Mouse (Mus musculus) hindbrain, embryonic 15.5 days (tissue): Measurements from ENCODE around the gene Ccdc146. TPM values are rescaled to one million over a fixed set of nuclear protein-coding genes. Genes with fewer than 3 reads are reported as not detected.

Source experiments
- ATAC-seq: fragments of 200-750 bp; cut with Nextera tagmentation; 2 replicates; pipeline ENCODE4 v1.8.0; 2017; ENCODE audit warnings: low read depth, moderate number of reproducible peaks, moderate TSS enrichment; ENCODE audit not compliant: low FRiP score
- H3K27ac ChIP-seq: fragments of 300-500 bp; sonication (generic); replicated peaks from 2 replicates; pipeline ENCODE4 v1.5.1; 2015; ENCODE audit warnings: mild to moderate bottlenecking, inconsistent platforms
- H3K27me3 ChIP-seq: fragments of 300-500 bp; sonication (generic); 2 replicates; pipeline ENCODE4 v1.6.1; 2015; ENCODE audit warnings: control low read depth, inconsistent platforms
- H3K36me3 ChIP-seq: fragments of 300-500 bp; sonication (generic); 2 replicates; pipeline ENCODE4 v1.6.1; 2015; ENCODE audit warnings: control low read depth, inconsistent platforms
- H3K4me1 ChIP-seq: fragments of 300-500 bp; sonication (generic); replicated peaks from 2 replicates; pipeline ENCODE4 v1.6.1; 2015; ENCODE audit warnings: control low read depth, inconsistent platforms
- H3K4me2 ChIP-seq: fragments of 300-500 bp; sonication (generic); 2 replicates; pipeline ENCODE4 v1.6.1; 2015; ENCODE audit warnings: moderate library complexity, mild to moderate bottlenecking, inconsistent platforms
- H3K4me3 ChIP-seq: fragments of 300-500 bp; sonication (generic); 2 replicates; pipeline ENCODE4 v1.5.1; 2015; ENCODE audit warnings: mild to moderate bottlenecking, inconsistent platforms
- H3K9ac ChIP-seq: fragments of 300-500 bp; sonication (generic); 2 replicates; pipeline ENCODE4 v1.6.1; 2015; ENCODE audit warnings: inconsistent platforms
- H3K9me3 ChIP-seq: fragments of 300-500 bp; sonication (generic); 2 replicates; pipeline ENCODE4 v1.6.1; 2016; ENCODE audit warnings: control low read depth, inconsistent platforms
- WGBS: fragments of 180-500 bp; shearing (Covaris S2); methylation state at CpG from one replicate; pipeline ENCODE4 v1.1.7; 2015; 5-methylcytosine and 5-hydroxymethylcytosine counted together
- polyA plus RNA-seq: library from polyadenylated mRNA; unstranded; fragments of >200 nt; fragmentation: Nextera tagmentation; extraction: Ambion mirVana; gene quantifications from 2 replicates; pipeline ENCODE4 v1.2.1, GENCODE M21; 2015

Ccdc146 gene
- polyA plus RNA-seq, 1 experiment from 2014 or later: 1.0 TPM

DNA sequence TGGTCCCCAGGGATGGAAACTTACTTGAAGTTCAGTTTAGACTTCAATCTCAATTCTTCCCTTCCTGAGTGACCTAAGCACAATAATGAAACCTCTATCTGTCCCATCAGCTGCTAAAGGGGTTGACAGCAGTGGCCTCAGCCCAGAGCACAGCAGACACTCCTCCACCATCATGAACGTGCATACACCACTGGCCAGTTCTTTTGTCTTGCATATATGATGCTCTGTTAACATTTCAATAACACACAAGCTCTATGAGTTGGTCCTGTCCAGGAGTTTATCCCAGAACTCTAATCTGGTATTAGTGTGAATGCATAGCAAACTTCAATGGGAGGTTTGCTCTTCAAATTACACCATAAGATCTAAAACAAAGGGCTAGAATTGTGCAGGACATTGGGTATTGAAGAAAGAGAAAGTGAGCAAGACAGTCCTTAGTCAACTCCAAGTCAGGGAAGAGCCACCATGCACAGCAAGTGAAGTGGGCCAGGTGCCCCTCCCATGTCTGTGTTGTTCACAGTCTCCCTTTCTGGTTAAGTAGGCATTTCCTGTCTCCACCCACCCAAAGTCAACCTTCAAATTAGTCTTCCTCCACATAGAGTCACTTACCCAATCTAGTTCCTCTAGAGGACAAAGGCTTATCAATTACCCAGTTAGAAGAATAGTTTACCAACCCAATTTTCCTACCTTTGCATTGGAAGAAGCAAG lies 10.2 kb downstream of the Ccdc146 start:
- H3K27ac ChIP-seq: no peak overlapping the region
- H3K36me3 ChIP-seq: no peaks in the 10 kb centered on the region
- H3K4me3 ChIP-seq: no peak overlapping the region
- H3K9me3 ChIP-seq: no peaks in the 10 kb centered on the region
- H3K4me1 ChIP-seq: no peaks in the 10 kb centered on the region
- ATAC-seq: no peak
- WGBS: 59% methylated on average over 1 of the region's 1 CpGs
- no peak overlapping the region for H3K4me2 ChIP-seq
- H3K9ac ChIP-seq: no peak overlapping the region
- no peaks in the 10 kb centered on the region for H3K27me3 ChIP-seq

- H3K9me3 ChIP-seq: no peaks in the 10 kb centered on the region
- no peak overlapping the region for H3K4me2 ChIP-seq
- H3K4me3 ChIP-seq: no peak overlapping the region
- H3K27ac ChIP-seq: no peak overlapping the region
- WGBS: 94% methylated on average over 3 of the region's 3 CpGs
- no peak for ATAC-seq
- no peaks in the 10 kb centered on the region for H3K4me1 ChIP-seq
- no peaks in the 10 kb centered on the region for H3K27me3 ChIP-seq
- no peak overlapping the region for H3K9ac ChIP-seq
- H3K36me3 ChIP-seq: no peaks in the 10 kb centered on the region
Measured at GRCm38 (mm10) chr5:21413322-21413721, 11.2 kb downstream of the Ccdc146 start.

- 80% methylated on average over 5 of the region's 5 CpGs for WGBS
- Histone ChIP-seq H3K4me3 (no peak overlapping the region), H3K4me2 (no peak overlapping the region), H3K4me1 (no peaks in the 10 kb centered on the region), H3K27me3 (no peaks in the 10 kb centered on the region), H3K9ac (no peak overlapping the region), H3K27ac (no peak overlapping the region), H3K9me3 (no peaks in the 10 kb centered on the region), H3K36me3 (no peaks in the 10 kb centered on the region)
- no peak for ATAC-seq
Measured at GRCm38 (mm10) chr5:21412056-21412455, 12.4 kb downstream of the Ccdc146 start.

DNA sequence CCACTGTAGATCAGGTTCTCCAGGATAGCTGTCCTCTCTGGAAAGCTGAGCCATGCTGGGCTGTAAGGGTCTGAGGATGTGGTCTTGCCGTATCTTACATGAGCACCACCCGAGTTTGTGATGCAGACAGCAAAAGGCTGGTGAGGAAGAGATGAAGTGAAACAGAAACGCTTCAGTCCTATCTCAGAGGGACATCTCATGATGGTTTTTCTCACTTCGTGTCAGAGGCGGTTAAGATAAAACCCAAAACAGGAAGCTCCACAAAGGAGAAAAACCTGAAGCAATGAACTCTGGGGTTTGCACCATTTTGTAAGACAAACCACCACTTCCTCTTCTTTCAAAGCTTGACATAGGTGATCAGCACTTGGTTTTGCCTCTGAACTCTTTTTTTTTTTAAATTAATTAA lies 13.2 kb downstream of the Ccdc146 start:
- H3K4me3 ChIP-seq: no peak overlapping the region
- no peaks in the 10 kb centered on the region for H3K27me3 ChIP-seq
- no peaks in the 10 kb centered on the region for H3K4me1 ChIP-seq
- no peak for ATAC-seq
- H3K9me3 ChIP-seq: no peaks in the 10 kb centered on the region
- H3K27ac ChIP-seq: no peak overlapping the region
- no peaks in the 10 kb centered on the region for H3K36me3 ChIP-seq
- no peak overlapping the region for H3K4me2 ChIP-seq
- H3K9ac ChIP-seq: no peak overlapping the region
- 93% methylated on average over 5 of the region's 5 CpGs for WGBS

- 0 out of 2 replicates have a peak, but pooled peaks cover 4% of the 10 kb centered on the region for H3K4me1 ChIP-seq
Measured at GRCm38 (mm10) chr5:21395205-21395840, 29.2 kb downstream of the Ccdc146 start.

DNA sequence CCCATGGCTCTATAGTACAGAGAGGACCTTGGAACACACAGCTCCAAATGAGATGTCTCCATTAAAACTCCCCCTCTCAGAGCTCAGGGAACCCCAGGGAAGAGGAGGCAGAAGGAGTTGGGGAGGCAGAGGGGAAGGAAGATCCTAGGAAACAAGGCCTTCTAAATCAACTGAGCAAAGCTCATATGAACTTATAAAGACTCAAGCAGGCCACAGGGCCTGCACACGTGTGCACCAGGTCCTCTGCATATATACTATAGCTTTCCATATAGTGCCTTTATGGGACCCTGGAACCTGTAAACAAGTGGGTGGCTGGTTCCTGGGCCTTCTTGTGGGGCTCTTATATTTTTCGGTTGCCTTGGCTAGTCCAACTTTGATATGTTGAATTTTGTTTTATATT lies 29.9 kb downstream of the Ccdc146 start:
- ATAC-seq: no peak
- H3K4me3 ChIP-seq: no peak overlapping the region
- H3K4me1 ChIP-seq: 0 out of 2 replicates have a peak, but pooled peaks cover 4% of the 10 kb centered on the region
- H3K9me3 ChIP-seq: no peaks in the 10 kb centered on the region
- H3K4me2 ChIP-seq: no peak overlapping the region
- no peaks in the 10 kb centered on the region for H3K27me3 ChIP-seq
- no peaks in the 10 kb centered on the region for H3K36me3 ChIP-seq
- 91% methylated on average over 2 of the region's 2 CpGs for WGBS
- H3K9ac ChIP-seq: no peak overlapping the region
- no peak overlapping the region for H3K27ac ChIP-seq

More at GRCm38 (mm10) chr5:21395205-21395840, 29.2 kb downstream of the Ccdc146 start:
- Histone ChIP-seq H3K4me3 (no peak overlapping the region), H3K4me2 (no peak overlapping the region), H3K36me3 (no peaks in the 10 kb centered on the region), H3K9ac (no peak overlapping the region), H3K27me3 (no peaks in the 10 kb centered on the region), H3K9me3 (no peaks in the 10 kb centered on the region), H3K27ac (no peak overlapping the region)
- 57% methylated on average over 7 of the region's 7 CpGs for WGBS
- ATAC-seq: no peak

GRCm38 (mm10) chr5:21391616-21392384 lies 32.7 kb downstream of the Ccdc146 start:
- Histone ChIP-seq H3K27ac (no peak overlapping the region), H3K9me3 (no peaks in the 10 kb centered on the region), H3K4me2 (no peak overlapping the region), H3K4me1 (0 out of 2 replicates have a peak, but pooled peaks cover 4% of the 10 kb centered on the region), H3K27me3 (no peaks in the 10 kb centered on the region), H3K36me3 (no peaks in the 10 kb centered on the region), H3K4me3 (no peak overlapping the region), H3K9ac (no peak overlapping the region)
- ATAC-seq: no peak
- WGBS: 44% methylated on average over 13 of the region's 13 CpGs

DNA sequence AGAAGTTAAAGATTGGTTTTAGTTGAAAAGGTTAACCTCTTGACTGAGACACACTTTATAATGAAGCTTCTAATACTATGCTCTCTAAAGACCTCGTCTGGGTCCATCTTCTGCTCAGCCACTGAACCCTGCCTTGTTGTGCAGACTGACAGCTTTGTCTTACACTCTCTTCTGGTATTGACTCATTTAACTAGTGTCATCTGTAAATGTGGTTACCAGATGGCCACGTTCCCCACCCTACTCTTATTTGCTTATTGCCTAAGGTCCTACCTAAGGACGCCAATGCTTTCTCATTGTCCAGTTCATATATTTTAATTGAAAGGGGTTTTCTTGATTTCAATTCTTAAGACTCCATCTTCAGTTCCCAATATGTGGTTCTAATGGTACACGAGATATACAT lies 35.6 kb downstream of the Ccdc146 start:
- Histone ChIP-seq H3K36me3 (no peaks in the 10 kb centered on the region), H3K27ac (no peak overlapping the region), H3K9me3 (no peaks in the 10 kb centered on the region), H3K27me3 (no peaks in the 10 kb centered on the region), H3K4me2 (no peak overlapping the region), H3K4me3 (no peak overlapping the region), H3K4me1 (0 out of 2 replicates have a peak, but pooled peaks cover 4% of the 10 kb centered on the region), H3K9ac (no peak overlapping the region)
- 84% methylated on average over 4 of the region's 4 CpGs for WGBS
- ATAC-seq: no peak

DNA sequence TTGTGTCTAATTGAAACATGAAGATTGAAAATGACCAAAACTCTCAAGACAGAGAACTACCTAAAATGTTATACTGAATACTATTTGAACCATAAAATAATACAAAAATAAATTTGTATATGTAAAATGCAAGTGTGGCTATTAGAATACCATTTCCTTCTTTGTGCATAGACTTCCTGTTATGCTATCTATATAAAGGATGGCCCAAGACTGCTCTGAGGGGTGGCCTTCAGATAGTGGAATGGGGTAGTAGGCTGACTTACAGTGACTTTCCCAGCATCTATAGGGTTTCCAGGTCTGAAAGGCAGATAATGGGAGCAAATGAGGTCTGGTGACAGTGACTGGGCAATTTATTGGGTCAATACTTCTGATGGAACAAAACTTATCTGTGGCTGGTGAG lies 37.1 kb downstream of the Ccdc146 start:
- Histone ChIP-seq H3K9me3 (no peaks in the 10 kb centered on the region), H3K4me2 (no peak overlapping the region), H3K4me3 (no peak overlapping the region), H3K27ac (no peak overlapping the region), H3K9ac (no peak overlapping the region), H3K27me3 (no peaks in the 10 kb centered on the region), H3K4me1 (0 out of 2 replicates have a peak, but pooled peaks cover 4% of the 10 kb centered on the region), H3K36me3 (no peaks in the 10 kb centered on the region)
- ATAC-seq: no peak

DNA sequence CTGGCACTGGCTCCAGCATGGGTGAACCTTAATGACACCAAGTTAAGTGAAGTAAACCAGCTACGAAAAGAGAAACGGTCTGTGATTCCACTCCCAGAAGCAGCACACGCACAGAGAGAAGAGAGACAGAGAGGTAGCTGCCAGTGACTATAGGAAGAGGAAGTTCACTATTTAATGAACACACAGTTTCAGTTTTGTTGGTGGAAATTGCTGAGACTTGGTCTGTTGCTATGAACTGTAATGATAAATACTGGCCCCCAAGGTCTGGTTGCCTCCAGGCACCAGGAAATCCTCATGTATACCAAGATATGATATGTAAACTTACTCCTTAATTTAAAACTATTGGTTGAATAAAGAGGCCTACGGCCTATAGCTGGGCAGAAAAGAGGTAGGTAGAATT lies 38.0 kb downstream of the Ccdc146 start:
- H3K9ac ChIP-seq: no peak overlapping the region
- H3K4me1 ChIP-seq: no peaks in the 10 kb centered on the region
- no peak for ATAC-seq
- no peaks in the 10 kb centered on the region for H3K27me3 ChIP-seq
- WGBS: 92% methylated on average over 4 of the region's 4 CpGs
- H3K4me2 ChIP-seq: no peak overlapping the region
- no peaks in the 10 kb centered on the region for H3K9me3 ChIP-seq
- H3K4me3 ChIP-seq: no peak overlapping the region
- no peaks in the 10 kb centered on the region for H3K36me3 ChIP-seq
- H3K27ac ChIP-seq: no peak overlapping the region

DNA sequence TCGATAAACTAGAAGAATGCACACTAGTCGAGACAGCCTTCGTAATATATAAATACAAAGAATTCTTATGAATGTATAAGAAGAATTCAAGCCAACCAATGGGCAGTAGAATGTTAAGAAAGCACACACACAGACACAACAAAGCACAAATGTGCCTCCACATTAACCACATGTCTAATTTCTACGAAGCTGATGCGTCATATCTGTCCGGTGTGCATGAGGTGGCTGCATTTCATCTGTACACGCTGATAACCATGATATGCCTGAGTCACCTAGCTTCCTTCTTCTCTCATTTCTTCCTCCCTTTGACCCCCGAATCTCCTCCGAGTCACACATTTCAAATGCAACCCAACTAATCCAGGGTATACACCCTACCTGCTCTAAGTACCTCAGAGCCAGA lies 39.5 kb downstream of the Ccdc146 start:
- ATAC-seq: no peak
- Histone ChIP-seq H3K36me3 (no peaks in the 10 kb centered on the region), H3K9ac (no peak overlapping the region), H3K4me1 (no peaks in the 10 kb centered on the region), H3K4me2 (no peak overlapping the region), H3K27me3 (no peaks in the 10 kb centered on the region), H3K9me3 (no peaks in the 10 kb centered on the region), H3K27ac (no peak overlapping the region), H3K4me3 (no peak overlapping the region)
- 92% methylated on average over 9 of the region's 9 CpGs for WGBS

DNA sequence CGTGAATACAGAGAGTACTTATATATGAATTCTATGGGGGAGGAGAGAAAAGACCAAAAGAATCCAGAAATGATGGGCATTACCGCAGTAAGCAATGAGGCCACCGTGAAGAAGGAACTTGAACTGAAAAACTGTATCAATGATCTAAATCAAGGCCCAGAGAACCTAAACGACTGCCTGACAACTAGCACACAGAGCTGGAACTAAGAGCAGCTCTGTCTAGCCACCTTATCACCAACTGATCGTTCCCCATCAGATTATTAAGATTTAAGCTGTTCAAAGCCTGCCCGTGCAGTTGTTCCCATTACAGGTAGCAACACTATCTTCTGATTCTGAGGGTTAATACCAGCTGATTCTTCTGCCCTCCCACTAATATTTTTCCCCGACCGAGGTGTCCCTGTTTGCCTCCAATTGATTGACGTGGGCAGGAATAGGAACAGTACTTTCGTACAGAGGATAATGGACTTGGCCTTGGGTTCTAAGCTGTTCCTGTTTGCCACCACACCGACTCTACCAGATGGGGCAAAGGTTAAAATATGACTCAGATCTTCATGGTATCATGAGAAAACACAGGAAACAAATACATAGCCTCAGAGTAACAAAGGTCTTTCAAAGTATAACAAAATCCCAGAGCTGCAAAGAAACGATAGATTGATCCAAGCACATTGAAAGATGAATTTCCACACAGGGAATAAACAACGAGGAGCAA lies 40.1 kb downstream of the Ccdc146 start:
- H3K4me1 ChIP-seq: no peaks in the 10 kb centered on the region
- no peaks in the 10 kb centered on the region for H3K9me3 ChIP-seq
- H3K4me3 ChIP-seq: no peak overlapping the region
- no peak for ATAC-seq
- no peak overlapping the region for H3K9ac ChIP-seq
- no peak overlapping the region for H3K27ac ChIP-seq
- WGBS: 81% methylated on average over 13 of the region's 13 CpGs
- no peaks in the 10 kb centered on the region for H3K27me3 ChIP-seq
- no peaks in the 10 kb centered on the region for H3K36me3 ChIP-seq
- no peak overlapping the region for H3K4me2 ChIP-seq
